Comparison of ENCODE assay signal across 11 mouse cellular contexts in genomic region chr11:108933835-108934234, GRCm38 (mm10). TPM values are rescaled to one million over a fixed set of nuclear protein-coding genes. Genes with fewer than 3 reads are reported as not detected.
DNase-seq lines count a peak whose midpoint lies in the region; ATAC-seq and TF ChIP-seq lines count a peak whose summit lies in the region.
"Had no signal": no experiment of that assay in that cellular context is flagged by ENCODE, and none has a peak within 500 bp of the region (broad histone marks: within the 10 kb centered on the region; RNA-seq: fewer than 3 reads in every experiment).

No protein-coding gene starts in this region.

- DNase-seq in heart, adult 18-20 months = peak; percentile 66 to 73
- no peak for DNase-seq in heart, embryonic 10.5 days (ENCODE audit: low spot score)
- no peak for DNase-seq in hindbrain, embryonic 11.5 days (ENCODE audit: low spot score)
- peak; percentile 24 for DNase-seq in midbrain, embryonic 14.5 days
- DNase-seq in retina, embryonic 14.5 days (ENCODE audit: low spot score) = no peak
- DNase-seq in thymus, adult 2 months = no peak

- H3K9me3 ChIP-seq in heart, embryonic 10.5 days = no peaks in the 10 kb centered on the region
- H3K9me3 ChIP-seq in embryonic facial prominence, embryonic 13.5 days = no peaks in the 10 kb centered on the region
- no peaks in the 10 kb centered on the region for H3K9me3 ChIP-seq in hindbrain, embryonic 11.5 days (ENCODE audit: control insufficient read depth, low read length)
- H3K9me3 ChIP-seq in midbrain, embryonic 14.5 days (ENCODE audit: control insufficient read depth, low read length) = no peaks in the 10 kb centered on the region
- H3K9me3 ChIP-seq: stomach, embryonic 15.5 days had no signal

- no peak for ATAC-seq in embryonic facial prominence, embryonic 13.5 days (ENCODE audit: insufficient number of reproducible peaks, insufficient read depth, low FRiP score, low TSS enrichment, low read depth)
- no peak for ATAC-seq in hindbrain, embryonic 11.5 days (ENCODE audit: low FRiP score)
- no peak for ATAC-seq in midbrain, embryonic 14.5 days (ENCODE audit: low FRiP score, low TSS enrichment)
- no peak for ATAC-seq in granulocyte monocyte progenitor cell, adult 5-6 weeks (replicated peaks; ENCODE audit: poor library complexity, severe bottlenecking)
- ATAC-seq: intestine, embryonic 16.5 days had no signal

- H3K4me3 ChIP-seq in heart, embryonic 10.5 days = no peak overlapping the region
- no peak overlapping the region for H3K4me3 ChIP-seq in embryonic facial prominence, embryonic 13.5 days
- H3K4me3 ChIP-seq in hindbrain, embryonic 11.5 days (ENCODE audit: low read depth, low read length) = no peak overlapping the region
- H3K4me3 ChIP-seq in midbrain, embryonic 14.5 days (replicated peaks; ENCODE audit: low read depth, low read length) = no peak overlapping the region
- no peak overlapping the region for H3K4me3 ChIP-seq in thymus, adult 2 months (ENCODE audit: control insufficient read depth, insufficient read depth, low read length)
- H3K4me3 ChIP-seq: stomach, embryonic 15.5 days had no signal

- peaks cover 58% of the 10 kb centered on the region for H3K36me3 ChIP-seq in heart, embryonic 10.5 days
- H3K36me3 ChIP-seq in embryonic facial prominence, embryonic 13.5 days = peaks cover 81% of the 10 kb centered on the region
- H3K36me3 ChIP-seq in hindbrain, embryonic 11.5 days (ENCODE audit: control insufficient read depth, insufficient read depth, low read length) = peaks cover 13% of the 10 kb centered on the region
- peaks cover 54% of the 10 kb centered on the region for H3K36me3 ChIP-seq in midbrain, embryonic 14.5 days (ENCODE audit: control insufficient read depth, insufficient read depth, low read length)
- peaks cover 27% of the 10 kb centered on the region for H3K36me3 ChIP-seq in thymus, adult 2 months (ENCODE audit: control insufficient read depth, insufficient read depth, low read length)

- no peak overlapping the region for H3K9ac ChIP-seq in embryonic facial prominence, embryonic 13.5 days
- H3K9ac ChIP-seq in hindbrain, embryonic 11.5 days (ENCODE audit: low read depth, low read length) = no peak overlapping the region
- H3K9ac ChIP-seq in midbrain, embryonic 14.5 days (replicated peaks; ENCODE audit: low read length) = no peak overlapping the region
- H3K9ac ChIP-seq: stomach, embryonic 15.5 days had no signal

- H3K4me2 ChIP-seq in embryonic facial prominence, embryonic 13.5 days = no peak overlapping the region
- no peak overlapping the region for H3K4me2 ChIP-seq in hindbrain, embryonic 11.5 days (replicated peaks; ENCODE audit: low read depth, low read length)
- no peak overlapping the region for H3K4me2 ChIP-seq in midbrain, embryonic 14.5 days (ENCODE audit: low read length)
- H3K4me2 ChIP-seq: stomach, embryonic 15.5 days had no signal

- WGBS in heart, embryonic 10.5 days = 65% methylated on average over 9 of the region's 9 CpGs
- 67% methylated on average over 9 of the region's 9 CpGs for WGBS in embryonic facial prominence, embryonic 13.5 days
- 79% methylated on average over 9 of the region's 9 CpGs for WGBS in hindbrain, embryonic 11.5 days
- 63% methylated on average over 9 of the region's 9 CpGs for WGBS in midbrain, embryonic 14.5 days
- WGBS in thymus, adult 2 months = 95% methylated on average over 9 of the region's 9 CpGs

- no peak for TF ChIP-seq POLR2A in thymus, adult 2 months (IDR thresholded peaks at IDR 0.05; ENCODE audit: control insufficient read depth, extremely low read depth, insufficient read depth, low read length, poor library complexity)

- H3K4me1 ChIP-seq in heart, embryonic 10.5 days = peaks cover 52% of the 10 kb centered on the region
- H3K4me1 ChIP-seq in embryonic facial prominence, embryonic 13.5 days = peaks cover 78% of the 10 kb centered on the region
- peaks cover 26% of the 10 kb centered on the region for H3K4me1 ChIP-seq in hindbrain, embryonic 11.5 days (replicated peaks; ENCODE audit: control insufficient read depth, insufficient read depth, low read length)
- peaks cover 58% of the 10 kb centered on the region for H3K4me1 ChIP-seq in midbrain, embryonic 14.5 days (ENCODE audit: control insufficient read depth, insufficient read depth, low read length)
- H3K4me1 ChIP-seq in thymus, adult 2 months (replicated peaks; ENCODE audit: control insufficient read depth, insufficient read depth, low read length) = no peaks in the 10 kb centered on the region

- no peak for TF ChIP-seq CTCF in thymus, adult 2 months (IDR thresholded peaks at IDR 0.05; ENCODE audit: borderline replicate concordance, control insufficient read depth, extremely low read depth, insufficient read depth, low read length, poor library complexity)

- H3K27me3 ChIP-seq in heart, embryonic 10.5 days (ENCODE audit: insufficient read depth, poor library complexity, severe bottlenecking) = no peaks in the 10 kb centered on the region; the same call in 1 of the 2 replicates
- no peaks in the 10 kb centered on the region for H3K27me3 ChIP-seq in embryonic facial prominence, embryonic 13.5 days
- H3K27me3 ChIP-seq in hindbrain, embryonic 11.5 days (ENCODE audit: control insufficient read depth, insufficient read depth, low read length) = no peaks in the 10 kb centered on the region
- H3K27me3 ChIP-seq in midbrain, embryonic 14.5 days (ENCODE audit: control insufficient read depth, insufficient read depth, low read length) = no peaks in the 10 kb centered on the region
- no peaks in the 10 kb centered on the region for H3K27me3 ChIP-seq in thymus, adult 2 months (ENCODE audit: control insufficient read depth, insufficient read depth, low read length)
- H3K27me3 ChIP-seq: CH12.LX; stomach, embryonic 15.5 days had no signal

- no peak overlapping the region for H3K27ac ChIP-seq in heart, embryonic 10.5 days
- peak overlapping the region; percentile 18; the same call in 1 of the 2 replicates for H3K27ac ChIP-seq in embryonic facial prominence, embryonic 13.5 days
- H3K27ac ChIP-seq in hindbrain, embryonic 11.5 days (ENCODE audit: low read depth, low read length) = peak overlapping the region; percentile 14; the same call in 1 of the 2 replicates
- 0 out of 2 replicates have a peak overlapping the region, but pooled peaks have one; percentile 17 for H3K27ac ChIP-seq in midbrain, embryonic 14.5 days (replicated peaks; ENCODE audit: low read depth, low read length)
- H3K27ac ChIP-seq in thymus, adult 2 months (ENCODE audit: control insufficient read depth, insufficient read depth, low read length) = no peak overlapping the region
- H3K27ac ChIP-seq: stomach, embryonic 15.5 days had no signal

RNA-seq across cellular contexts. Expression of gene Axin2, which starts 13.7 kb away (rescaled TPM):
- 1 to 10 TPM; 3.5 to 4.7 TPM for total RNA-seq in heart, adult 18-20 months (2021)
- 2.2 and 5.1 TPM in 2 replicates for polyA plus RNA-seq in heart, embryonic 10.5 days (2016; fragmentation: Nextera tagmentation; extraction: Ambion mirVana)
- 17.4 and 25.1 TPM in 2 replicates for polyA plus RNA-seq in embryonic facial prominence, embryonic 13.5 days (2015; fragmentation: Nextera tagmentation; extraction: Ambion mirVana)
- 20.1 and 26.5 TPM in 2 replicates for polyA plus RNA-seq in hindbrain, embryonic 11.5 days (2014; fragmentation: Nextera tagmentation; extraction: Ambion mirVana)
- polyA plus RNA-seq in midbrain, embryonic 14.5 days (2014; fragmentation: Nextera tagmentation; extraction: Ambion mirVana) = 14.1 and 19.4 TPM in 2 replicates
- polyA plus RNA-seq in thymus, adult 2 months (2012; rRNA removed) = 16.5 and 17.0 TPM in 2 replicates
- total RNA-seq in granulocyte monocyte progenitor cell, adult 5-6 weeks (2014; fragmentation: Nextera tagmentation) = 1.1 and 1.7 TPM in 2 replicates
- total RNA-seq in granulocyte monocyte progenitor cell, adult 5-6 weeks (2017) = 0.34 and 0.67 TPM in 2 replicates

Comparison
In these comparisons a context has a peak if more than half of its experiments do, and no peak if none do; other contexts are left out.
1. DNase-seq: peak in heart, adult 18-20 months (2 of 2) and midbrain, embryonic 14.5 days (single experiment); none in heart, embryonic 10.5 days (single experiment), hindbrain, embryonic 11.5 days (single experiment), retina, embryonic 14.5 days (single experiment) and thymus, adult 2 months (single experiment).
2. H3K27ac ChIP-seq: peak in embryonic facial prominence, embryonic 13.5 days (single experiment), hindbrain, embryonic 11.5 days (single experiment) and midbrain, embryonic 14.5 days (single experiment); none in heart, embryonic 10.5 days (single experiment) and thymus, adult 2 months (single experiment).